Mouse (Mus musculus) megakaryocyte progenitor cell, adult 5-6 weeks (primary cell): ENCODE measurements around the gene Chrna7. TPM values are rescaled to one million over a fixed set of nuclear protein-coding genes. Genes with fewer than 3 reads are reported as not detected.
A peak's percentile ranks its signal among the peaks of the same experiment; 100 is the strongest.

Source experiments
- ATAC-seq: replicated peaks from 2 replicates; pipeline ENCODE4 v1.8.0; 2016; ENCODE audit warnings: mild to moderate bottlenecking, moderate TSS enrichment, inconsistent platforms; ENCODE audit not compliant: poor library complexity
- total RNA-seq, 2 experiments: library from RNA; stranded (forward) in 1 of 2; stranded (reverse) in 1 of 2; fragments of 157-497, 149-512 nt in 1 of 2; fragments of 200-1000 nt in 1 of 2; gene quantifications; 2 replicates each; pipeline versions ENCODE4 v1.2.3 to v1.2.4; 2015 to 2017

The Chrna7 gene
- total RNA-seq (2015) (not detected in 2 replicates), total RNA-seq (2017) (not detected in 2 replicates)

DNA sequence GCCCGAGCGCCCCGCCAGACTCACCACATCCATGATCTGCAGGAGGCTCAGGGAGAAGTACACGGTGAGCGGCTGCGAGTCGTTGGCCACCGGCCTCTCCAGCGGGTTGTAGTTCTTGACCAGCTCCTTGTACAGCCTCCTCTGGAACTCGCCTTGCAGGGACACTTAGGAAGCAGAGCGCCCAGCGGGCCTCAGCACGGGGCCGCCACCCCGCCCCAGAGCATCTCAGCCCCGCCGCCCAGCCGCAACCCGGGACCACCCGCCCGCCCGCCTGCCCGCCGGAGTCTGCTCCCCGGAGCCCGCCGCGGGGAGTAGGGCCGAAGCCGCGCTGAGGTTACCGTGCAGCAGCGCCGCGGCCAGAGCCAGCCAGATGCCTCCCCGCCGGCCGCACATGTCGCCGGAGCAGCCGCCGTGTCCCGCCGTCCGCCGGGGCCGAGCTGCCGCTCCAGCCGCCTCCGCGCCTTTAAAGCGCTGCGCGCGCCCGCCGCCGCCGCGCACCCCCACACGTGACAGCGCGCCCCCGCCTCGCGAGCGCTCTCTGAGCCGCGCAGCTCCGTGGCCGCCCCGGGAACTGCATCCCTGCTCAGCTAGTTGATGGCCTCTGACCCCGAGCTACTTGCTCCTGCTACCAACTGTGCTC is at the start of gene Chrna7:
Gene Chrna7, minus strand, starts transcription at position 486 of the 640 bp plus-strand sequence.
- peak; percentile 93 for ATAC-seq

DNA sequence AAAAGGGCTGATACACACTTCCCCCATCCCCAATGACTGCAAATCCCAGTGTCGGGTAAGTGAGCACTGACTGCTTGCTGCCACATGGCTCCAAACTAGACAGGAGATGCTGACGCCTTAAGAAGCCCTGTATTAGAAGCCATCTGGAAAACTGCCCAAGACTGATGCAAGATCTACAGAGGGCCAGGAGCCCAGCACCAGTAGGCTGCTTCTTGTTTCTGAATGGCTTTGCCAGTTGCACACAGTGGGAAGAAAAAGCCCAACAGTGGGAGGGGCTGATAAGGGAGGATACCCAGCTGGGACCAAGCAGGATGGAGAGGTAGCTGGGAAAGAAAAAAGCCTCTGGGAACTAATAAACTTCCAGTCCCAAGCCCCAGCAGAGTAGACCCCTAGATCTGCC is 37.0 kb upstream of the Chrna7 start:
- no peak for ATAC-seq

GRCm38 (mm10) chr7:63237852-63238516 is 25.6 kb upstream of the Chrna7 start:
- ATAC-seq = no peak

DNA sequence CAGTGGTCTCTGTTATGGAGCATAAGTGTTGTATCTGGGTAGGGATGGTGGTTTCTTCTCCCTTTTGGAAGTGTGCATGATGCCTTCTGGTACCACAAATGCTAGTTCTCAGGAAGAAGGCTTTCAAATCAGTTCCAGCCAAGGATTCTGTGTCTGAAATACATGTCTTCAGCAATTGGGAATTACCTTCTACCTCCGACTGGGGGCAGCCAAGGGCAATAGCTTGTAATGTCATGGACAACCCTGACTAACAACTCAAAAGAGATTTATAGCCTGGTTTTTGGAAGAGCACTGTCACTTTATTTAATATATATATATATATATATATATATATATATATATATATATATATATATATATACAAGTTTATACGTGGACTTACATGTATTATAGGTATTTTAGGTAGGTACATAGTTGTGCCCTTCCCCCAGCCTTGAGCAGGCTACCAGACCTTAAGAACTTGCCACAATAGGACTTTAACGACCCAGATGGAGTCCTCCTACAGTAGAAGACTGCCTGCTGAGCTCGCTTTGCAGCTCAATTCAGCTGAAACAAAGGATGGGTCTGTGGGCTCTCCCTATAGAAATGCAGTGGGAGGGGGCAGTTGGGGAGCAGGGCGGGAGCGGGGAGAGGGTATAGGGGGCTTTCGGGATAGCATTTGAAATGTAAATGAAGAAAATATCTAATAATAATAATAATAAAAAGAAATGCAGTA is 12.9 kb upstream of the Chrna7 start:
- no peak for ATAC-seq

DNA sequence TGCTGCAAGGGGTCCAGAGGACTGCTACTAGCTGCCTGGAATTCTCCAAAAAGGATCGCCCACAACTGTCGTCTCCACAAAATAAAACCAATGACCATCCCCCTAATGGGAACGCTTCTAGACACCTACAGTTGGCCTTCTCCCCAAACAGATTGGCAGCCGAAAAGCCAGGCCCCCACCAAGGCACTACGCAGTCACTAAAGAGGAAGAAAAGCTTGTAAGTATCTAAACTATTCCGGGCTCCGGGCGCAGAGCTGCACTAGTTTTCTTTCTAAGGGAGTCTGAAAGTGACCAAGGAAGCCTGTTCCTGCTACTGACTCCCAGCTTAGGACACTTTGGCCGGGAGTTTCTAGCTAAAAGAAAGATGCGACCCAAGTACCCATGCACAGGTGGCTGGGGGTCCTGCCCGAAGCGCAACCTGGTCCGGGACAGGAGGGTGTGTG is 707 bp downstream of the Chrna7 start:
- no peak for ATAC-seq

GRCm38 (mm10) chr7:63209501-63209900 is 2.9 kb downstream of the Chrna7 start:
- no peak for ATAC-seq

DNA sequence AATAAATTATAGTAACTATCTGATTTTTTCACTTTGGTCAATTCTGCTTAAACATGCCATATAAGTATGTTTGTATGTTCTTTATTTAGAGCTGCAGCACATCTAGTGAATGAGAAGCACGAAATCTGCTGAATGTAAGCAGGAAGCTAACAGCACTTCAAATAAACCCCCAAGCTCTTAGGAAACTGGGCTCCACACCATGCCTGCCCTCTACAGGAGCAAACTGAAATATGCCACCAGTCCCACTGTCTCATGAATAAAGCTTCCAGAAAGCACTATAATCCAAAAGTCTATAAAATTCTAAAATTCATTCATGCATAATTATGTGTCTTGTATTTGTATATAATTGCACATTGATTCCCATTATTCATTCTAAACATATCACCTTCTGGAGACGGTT is 5.2 kb downstream of the Chrna7 start:
- no peak for ATAC-seq

GRCm38 (mm10) chr7:63195560-63195959 is 16.8 kb downstream of the Chrna7 start:
- no peak for ATAC-seq

- no peak for ATAC-seq
Observed at GRCm38 (mm10) chr7:63189647-63190534, 22.5 kb downstream of the Chrna7 start.

GRCm38 (mm10) chr7:63170063-63170787 is 42.1 kb downstream of the Chrna7 start:
- no peak for ATAC-seq

DNA sequence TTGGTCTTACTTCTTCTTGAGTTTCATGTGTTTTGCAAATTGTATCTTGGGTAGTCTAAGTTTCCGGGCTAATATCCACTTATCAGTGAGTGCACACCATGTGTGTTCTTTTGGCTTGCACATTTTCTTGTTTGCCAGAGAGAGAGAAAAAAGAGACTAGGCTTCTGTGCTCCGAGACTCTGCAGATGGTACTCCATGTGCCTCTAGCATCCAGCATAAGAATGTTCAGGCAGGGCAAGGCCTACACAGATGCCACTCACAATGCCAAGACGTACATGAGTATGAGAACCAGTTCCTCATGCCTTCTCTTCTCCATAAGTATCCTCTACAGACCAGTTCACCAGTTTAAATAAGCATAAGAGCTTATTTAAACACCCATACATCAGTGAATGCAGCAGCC is 47.8 kb downstream of the Chrna7 start:
- ATAC-seq = no peak

- no peak for ATAC-seq
Observed at GRCm38 (mm10) chr7:63162272-63162864, 50.0 kb downstream of the Chrna7 start.

- no peak for ATAC-seq
Observed at GRCm38 (mm10) chr7:63153239-63153638, 59.1 kb downstream of the Chrna7 start.

DNA sequence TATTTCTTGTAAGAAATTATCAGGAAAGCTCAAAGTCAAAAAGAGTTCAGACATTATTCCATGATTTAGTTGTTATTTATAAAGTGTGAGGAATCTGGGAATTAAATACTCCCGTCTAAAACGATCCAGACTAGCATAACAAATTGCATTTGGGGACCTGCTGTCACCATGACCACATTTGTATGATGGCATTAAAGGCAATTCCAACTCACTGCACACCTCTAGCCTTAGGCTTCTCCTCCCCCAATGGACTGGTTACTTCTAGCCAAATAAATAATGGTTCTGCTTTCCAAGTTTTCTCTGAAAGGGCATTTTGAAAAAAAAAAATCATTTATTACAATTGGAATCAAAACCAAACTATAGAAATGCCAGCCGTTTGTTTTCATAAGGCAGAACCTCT is 63.6 kb downstream of the Chrna7 start:
- ATAC-seq = no peak

GRCm38 (mm10) chr7:63148321-63148720 is 64.0 kb downstream of the Chrna7 start:
- no peak for ATAC-seq

- ATAC-seq = no peak
Observed at GRCm38 (mm10) chr7:63122547-63122946, 89.8 kb downstream of the Chrna7 start.

- no peak for ATAC-seq
Observed at GRCm38 (mm10) chr7:63113671-63114070, 98.7 kb downstream of the Chrna7 start.

DNA sequence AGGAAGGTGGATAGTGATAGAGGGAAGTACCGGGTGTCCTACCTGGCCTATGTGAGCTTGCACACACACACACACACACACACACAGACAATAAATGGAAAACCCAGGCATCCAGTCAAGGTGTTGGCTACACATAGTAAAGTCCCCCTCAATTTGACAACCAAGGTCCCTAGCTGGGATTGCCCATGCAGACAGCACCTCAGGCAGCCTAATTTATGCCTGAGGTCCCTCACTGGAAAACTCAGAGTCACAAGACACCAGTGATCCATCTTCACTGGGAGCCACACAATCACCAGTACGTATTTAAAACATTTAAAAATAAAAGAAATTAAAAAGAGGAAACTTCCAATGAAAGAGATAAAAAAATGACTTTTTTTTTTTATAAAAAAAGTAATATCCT is 99.1 kb downstream of the Chrna7 start:
- no peak for ATAC-seq

DNA sequence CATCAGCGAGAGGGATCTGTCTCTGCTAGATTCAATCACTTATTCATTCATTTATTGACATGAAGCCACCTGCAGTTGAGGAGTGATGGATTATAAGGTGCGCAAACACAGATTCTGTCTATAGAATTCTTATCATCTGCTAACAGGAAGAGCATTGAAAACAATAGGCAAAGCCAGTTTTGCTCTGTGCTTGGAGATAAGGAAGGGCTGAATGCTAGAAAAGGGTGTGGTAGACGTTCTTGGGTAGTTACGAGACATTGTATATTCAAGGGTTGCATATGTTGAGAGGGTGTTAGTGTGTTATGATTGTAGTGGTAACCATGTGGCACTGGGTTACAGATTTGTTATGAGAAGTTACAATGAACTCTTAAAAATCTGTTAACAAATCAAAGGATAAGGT is 103.0 kb downstream of the Chrna7 start:
- ATAC-seq = no peak

- ATAC-seq = no peak
Observed at GRCm38 (mm10) chr7:63085954-63086353, 126.4 kb downstream of the Chrna7 start.
